Mouse (Mus musculus) embryonic facial prominence, embryonic 15.5 days (tissue): ENCODE data around the gene Nr1d1. TPM values are rescaled to one million over a fixed set of nuclear protein-coding genes. Genes with fewer than 3 reads are reported as not detected.

Source experiments
- ATAC-seq: fragments of 200-750 bp; cut with Nextera tagmentation; 2 replicates; pipeline ENCODE4 v1.8.0; 2017; ENCODE audit warnings: low read depth, moderate TSS enrichment; ENCODE audit not compliant: insufficient number of reproducible peaks, low FRiP score, low TSS enrichment
- H3K27ac ChIP-seq: fragments of 300-500 bp; sonication (generic); replicated peaks from 2 replicates; pipeline ENCODE4 v1.5.1; 2015; ENCODE audit warnings: mild to moderate bottlenecking, inconsistent platforms
- H3K27me3 ChIP-seq: fragments of 300-500 bp; sonication (generic); 2 replicates; pipeline ENCODE4 v1.6.1; 2015; ENCODE audit warnings: inconsistent platforms
- H3K36me3 ChIP-seq: fragments of 300-500 bp; sonication (generic); 2 replicates; pipeline ENCODE4 v1.6.1; 2015; ENCODE audit warnings: mild to moderate bottlenecking, inconsistent platforms
- H3K4me1 ChIP-seq: fragments of 300-500 bp; sonication (generic); 2 replicates; pipeline ENCODE4 v1.6.1; 2015; ENCODE audit warnings: inconsistent platforms
- H3K4me2 ChIP-seq: fragments of 300-500 bp; sonication (generic); replicated peaks from 2 replicates; pipeline ENCODE4 v1.6.1; 2015; ENCODE audit warnings: mild to moderate bottlenecking, inconsistent platforms
- H3K4me3 ChIP-seq: fragments of 300-500 bp; sonication (generic); replicated peaks from 2 replicates; pipeline ENCODE4 v1.5.1; 2015; ENCODE audit warnings: mild to moderate bottlenecking, inconsistent platforms
- H3K9ac ChIP-seq: fragments of 300-500 bp; sonication (generic); 2 replicates; pipeline ENCODE4 v1.6.1; 2015; ENCODE audit warnings: inconsistent platforms
- H3K9me3 ChIP-seq: fragments of 300-500 bp; sonication (generic); replicated peaks from 2 replicates; pipeline ENCODE4 v1.6.1; 2016; ENCODE audit warnings: inconsistent platforms
- WGBS: fragments of 180-500 bp; shearing (Covaris S2); methylation state at CpG from one replicate; pipeline ENCODE4 v1.1.7; 2015; 5-methylcytosine and 5-hydroxymethylcytosine counted together
- polyA plus RNA-seq: library from polyadenylated mRNA; unstranded; fragments of >200 nt; fragmentation: Nextera tagmentation; extraction: Ambion mirVana; gene quantifications from 2 replicates; pipeline ENCODE4 v1.2.1, GENCODE M21; 2015

The Nr1d1 gene
- polyA plus RNA-seq, 1 experiment from 2014 or later, result 1.7 TPM

- ATAC-seq, result peak; percentile 16; the same call in 1 of the 2 replicates
- H3K27ac ChIP-seq, result peak overlapping the region; percentile 73
- H3K36me3 ChIP-seq, result peaks cover 43% of the 10 kb centered on the region
- 24% methylated on average over 39 of the region's 39 CpGs for WGBS
- H3K4me1 ChIP-seq, result peaks cover 68% of the 10 kb centered on the region
- H3K4me2 ChIP-seq, result peak overlapping the region; percentile 34
- H3K4me3 ChIP-seq, result peak overlapping the region; percentile 20
- H3K9ac ChIP-seq, result no peak overlapping the region
- H3K27me3 ChIP-seq, result no peaks in the 10 kb centered on the region
- no peaks in the 10 kb centered on the region for H3K9me3 ChIP-seq
Measured at GRCm38 (mm10) chr11:98768127-98769006, 6.8 kb downstream of the Nr1d1 start.

GRCm38 (mm10) chr11:98767713-98768112, 7.4 kb downstream of the Nr1d1 start:
- peak overlapping the region; percentile 73 for H3K27ac ChIP-seq
- H3K4me1 ChIP-seq, result peaks cover 68% of the 10 kb centered on the region
- H3K9me3 ChIP-seq, result no peaks in the 10 kb centered on the region
- no peak for ATAC-seq
- no peaks in the 10 kb centered on the region for H3K27me3 ChIP-seq
- H3K4me3 ChIP-seq, result peak overlapping the region; percentile 20
- peaks cover 48% of the 10 kb centered on the region for H3K36me3 ChIP-seq
- 6% methylated on average over 4 of the region's 4 CpGs for WGBS
- no peak overlapping the region for H3K9ac ChIP-seq
- peak overlapping the region; percentile 34 for H3K4me2 ChIP-seq

GRCm38 (mm10) chr11:98767276-98767675, 7.9 kb downstream of the Nr1d1 start:
- H3K4me3 ChIP-seq, result no peak overlapping the region
- H3K36me3 ChIP-seq, result peaks cover 52% of the 10 kb centered on the region
- H3K4me2 ChIP-seq, result no peak overlapping the region; the same call in 1 of the 2 replicates
- H3K27me3 ChIP-seq, result no peaks in the 10 kb centered on the region
- H3K4me1 ChIP-seq, result peaks cover 71% of the 10 kb centered on the region
- no peak; the same call in 1 of the 2 replicates for ATAC-seq
- H3K27ac ChIP-seq, result peak overlapping the region; percentile 73; the same call in 1 of the 2 replicates
- 21% methylated on average over 8 of the region's 9 CpGs for WGBS
- H3K9ac ChIP-seq, result no peak overlapping the region
- no peaks in the 10 kb centered on the region for H3K9me3 ChIP-seq

- no peak overlapping the region for H3K9ac ChIP-seq
- no peak overlapping the region; the same call in 1 of the 2 replicates for H3K4me2 ChIP-seq
- peak overlapping the region; percentile 73; the same call in 1 of the 2 replicates for H3K27ac ChIP-seq
- peaks cover 71% of the 10 kb centered on the region for H3K4me1 ChIP-seq
- no peaks in the 10 kb centered on the region for H3K27me3 ChIP-seq
- ATAC-seq, result no peak; the same call in 1 of the 2 replicates
- WGBS, result 46% methylated on average over 5 of the region's 5 CpGs
- H3K9me3 ChIP-seq, result no peaks in the 10 kb centered on the region
- no peak overlapping the region for H3K4me3 ChIP-seq
- H3K36me3 ChIP-seq, result peaks cover 56% of the 10 kb centered on the region
Measured at GRCm38 (mm10) chr11:98766816-98767215, 8.3 kb downstream of the Nr1d1 start.

GRCm38 (mm10) chr11:98766346-98766745, 8.8 kb downstream of the Nr1d1 start:
- WGBS, result 50% methylated on average over 2 of the region's 2 CpGs
- peaks cover 71% of the 10 kb centered on the region for H3K4me1 ChIP-seq
- H3K27me3 ChIP-seq, result no peaks in the 10 kb centered on the region
- ATAC-seq, result no peak
- H3K9me3 ChIP-seq, result no peaks in the 10 kb centered on the region
- no peak overlapping the region for H3K4me3 ChIP-seq
- H3K9ac ChIP-seq, result no peak overlapping the region
- H3K36me3 ChIP-seq, result peaks cover 61% of the 10 kb centered on the region
- no peak overlapping the region for H3K4me2 ChIP-seq
- no peak overlapping the region; the same call in 1 of the 2 replicates for H3K27ac ChIP-seq

GRCm38 (mm10) chr11:98765421-98766309, 9.5 kb downstream of the Nr1d1 start:
- Histone ChIP-seq H3K27ac (peak overlapping the region; percentile 13; the same call in 1 of the 2 replicates), H3K4me3 (no peak overlapping the region), H3K9ac (no peak overlapping the region), H3K36me3 (peaks cover 66% of the 10 kb centered on the region), H3K9me3 (no peaks in the 10 kb centered on the region), H3K4me1 (peaks cover 71% of the 10 kb centered on the region), H3K27me3 (no peaks in the 10 kb centered on the region), H3K4me2 (no peak overlapping the region)
- no peak for ATAC-seq
- 36% methylated on average over 8 of the region's 9 CpGs for WGBS

GRCm38 (mm10) chr11:98764746-98765145, 10.4 kb downstream of the Nr1d1 start:
- peaks cover 65% of the 10 kb centered on the region for H3K4me1 ChIP-seq
- no peak for ATAC-seq
- peaks cover 66% of the 10 kb centered on the region for H3K36me3 ChIP-seq
- H3K27ac ChIP-seq, result 0 out of 2 replicates have a peak overlapping the region, but pooled peaks have one; percentile 11
- no peak overlapping the region for H3K9ac ChIP-seq
- no peaks in the 10 kb centered on the region for H3K27me3 ChIP-seq
- no peak overlapping the region for H3K4me2 ChIP-seq
- no peak overlapping the region for H3K4me3 ChIP-seq
- H3K9me3 ChIP-seq, result no peaks in the 10 kb centered on the region

GRCm38 (mm10) chr11:98764091-98764490, 11.0 kb downstream of the Nr1d1 start:
- Histone ChIP-seq H3K27ac (peak overlapping the region; percentile 75), H3K36me3 (peaks cover 62% of the 10 kb centered on the region), H3K27me3 (no peaks in the 10 kb centered on the region), H3K4me3 (no peak overlapping the region), H3K4me2 (no peak overlapping the region), H3K9me3 (no peaks in the 10 kb centered on the region), H3K4me1 (peaks cover 64% of the 10 kb centered on the region), H3K9ac (no peak overlapping the region)
- WGBS, result 81% methylated on average over 18 of the region's 18 CpGs
- no peak for ATAC-seq

- Histone ChIP-seq H3K9ac (no peak overlapping the region), H3K9me3 (no peaks in the 10 kb centered on the region), H3K27ac (peak overlapping the region; percentile 75), H3K4me1 (peaks cover 58% of the 10 kb centered on the region), H3K36me3 (peaks cover 60% of the 10 kb centered on the region), H3K4me3 (no peak overlapping the region), H3K4me2 (no peak overlapping the region), H3K27me3 (no peaks in the 10 kb centered on the region)
- no peak for ATAC-seq
- 77% methylated on average over 8 of the region's 8 CpGs for WGBS
Measured at GRCm38 (mm10) chr11:98763502-98763861, 11.7 kb downstream of the Nr1d1 start.

GRCm38 (mm10) chr11:98762756-98763501, 12.2 kb downstream of the Nr1d1 start:
- 61% methylated on average over 17 of the region's 17 CpGs for WGBS
- Histone ChIP-seq H3K4me1 (peaks cover 53% of the 10 kb centered on the region), H3K9me3 (no peaks in the 10 kb centered on the region), H3K4me2 (no peak overlapping the region), H3K27ac (peak overlapping the region; percentile 75), H3K9ac (no peak overlapping the region), H3K36me3 (peaks cover 62% of the 10 kb centered on the region), H3K27me3 (no peaks in the 10 kb centered on the region), H3K4me3 (no peak overlapping the region)
- ATAC-seq, result peak; percentile 74; the same call in 1 of the 2 replicates
